Mouse (Mus musculus): ENCODE results near the gene Etv6.

- TF ChIP-seq CTCF (conservative IDR thresholded peaks at IDR 0.05; ENCODE audit: low read length) (no peak), NANOG (IDR thresholded peaks at IDR 0.05; ENCODE audit: borderline replicate concordance, low read length) (no peak), POU5F1 (IDR thresholded peaks at IDR 0.05; ENCODE audit: borderline replicate concordance, low read length) (no peak)
Observed at GRCm38 (mm10) chr6:134276954-134277353, 241.5 kb downstream of the Etv6 start.
